8 mouse cellular contexts compared by ENCODE assay signal in the genomic region with DNA sequence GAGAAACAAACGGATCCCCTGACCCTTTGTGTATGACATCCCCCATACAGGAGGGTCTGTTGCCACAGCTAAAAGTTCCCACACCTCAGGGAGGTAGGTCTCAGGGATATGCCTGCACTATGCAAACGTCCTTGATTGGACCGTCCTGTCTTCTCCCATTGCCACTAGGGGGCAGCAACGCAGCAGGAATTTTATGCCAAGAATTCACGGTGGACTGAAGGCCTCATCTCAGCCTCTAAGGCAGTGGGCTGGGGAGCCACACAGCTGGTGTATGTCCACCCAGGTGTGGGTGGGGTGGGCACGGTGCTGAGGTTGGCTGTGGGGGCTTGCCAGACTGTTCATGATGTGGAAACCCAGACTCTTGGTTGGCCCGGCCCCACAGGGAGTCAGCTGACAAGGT. TPM values are rescaled to one million over a fixed set of nuclear protein-coding genes. Genes with fewer than 3 reads are reported as not detected.
A peak's percentile ranks its signal among the peaks of the same experiment; 100 is the strongest.
DNase-seq lines count a peak whose midpoint lies in the region; ATAC-seq lines count a peak whose summit lies in the region.

No protein-coding gene starts in this region.

- peak; percentile 55 for ATAC-seq in intestine, embryonic 14.5 days (replicated peaks; ENCODE audit: low FRiP score, low TSS enrichment, low read depth)
- ATAC-seq in megakaryocyte-erythroid progenitor cell, adult 5-6 weeks (replicated peaks; ENCODE audit: low FRiP score, low TSS enrichment, poor library complexity, severe bottlenecking) = peak; percentile 45

- H3K27me3 ChIP-seq in intestine, embryonic 14.5 days (replicated peaks; ENCODE audit: control insufficient read depth, insufficient read depth, low read length) = no peaks in the 10 kb centered on the region

- intact Hi-C loops in gastrocnemius, postnatal 36 days (cut with DNase I) = loop anchor here (1.0 kb wide), 1 partner anchor 83 kb away; no protein-coding TSS in a partner anchor
- intact Hi-C loops in left cerebral cortex, postnatal 10 days (cut with DNase I) = loop anchor here (2.0 kb wide), 1 partner anchor 84 kb away; no protein-coding TSS in a partner anchor

- no peak overlapping the region for H3K4me2 ChIP-seq in intestine, embryonic 14.5 days (ENCODE audit: low read length)

- H3K4me1 ChIP-seq in intestine, embryonic 14.5 days (replicated peaks; ENCODE audit: control insufficient read depth, insufficient read depth, low read length) = peaks cover 12% of the 10 kb centered on the region; the same call in 1 of the 2 replicates

- no peaks in the 10 kb centered on the region for H3K9me3 ChIP-seq in intestine, embryonic 14.5 days (ENCODE audit: control insufficient read depth, low read length)

- 11% methylated on average over 7 of the region's 7 CpGs for WGBS in intestine, embryonic 14.5 days

- no peak overlapping the region for H3K9ac ChIP-seq in intestine, embryonic 14.5 days (ENCODE audit: low read length)

- peak; percentile 89 to 97 for DNase-seq in adrenal gland, adult (ENCODE audit: inconsistent age in 2 of 2, low spot score in 1 of 2)
- DNase-seq in embryo, embryonic 10.5 days (ENCODE audit: low spot score) = peak; percentile 95
- peak; percentile 84 to 89 for DNase-seq in gastrocnemius, postnatal 36 days
- peak; percentile 98 for DNase-seq in intestine, embryonic 14.5 days (ENCODE audit: low spot score)
- peak; percentile 89 for DNase-seq in left cerebral cortex, postnatal 10 days (ENCODE audit: extremely low spot score in 1 of 2, low spot score in 2 of 2)
- DNase-seq in right cerebral cortex, postnatal 14 days = peak; percentile 95
- DNase-seq in urinary bladder, postnatal 25 days (ENCODE audit: low spot score) = peak; percentile 87

- H3K36me3 ChIP-seq in intestine, embryonic 14.5 days (ENCODE audit: control insufficient read depth, insufficient read depth, low read length) = peaks cover 27% of the 10 kb centered on the region

- no peak overlapping the region for H3K4me3 ChIP-seq in intestine, embryonic 14.5 days (ENCODE audit: low read depth, low read length)

- no peak overlapping the region for H3K27ac ChIP-seq in intestine, embryonic 14.5 days (ENCODE audit: low read depth)

RNA-seq across cellular contexts. Expression of gene Hip1r, which starts 27.4 kb away (rescaled TPM):
- 1 to 10 TPM; 7.2 to 8.1 TPM for total RNA-seq in gastrocnemius, postnatal 36 days (2021)
- 14.7 and 17.5 TPM in 2 replicates for polyA plus RNA-seq in intestine, embryonic 14.5 days (2014; fragmentation: Nextera tagmentation; extraction: Ambion mirVana)
- total RNA-seq in left cerebral cortex, postnatal 10 days (2021) = 10 to 100 TPM; 82.4 to 93.4 TPM
- 9.3 and 9.5 TPM in 2 replicates for total RNA-seq in megakaryocyte-erythroid progenitor cell, adult 5-6 weeks (2014; fragmentation: Nextera tagmentation)
- total RNA-seq in megakaryocyte-erythroid progenitor cell, adult 5-6 weeks (2017) = 13.7 and 30.9 TPM in 2 replicates

RNA-seq across cellular contexts. Expression of gene Vps37b, which starts 31.2 kb away (rescaled TPM):
- 1 to 10 TPM; 4.7 to 4.8 TPM for total RNA-seq in gastrocnemius, postnatal 36 days (2021)
- polyA plus RNA-seq in intestine, embryonic 14.5 days (2014; fragmentation: Nextera tagmentation; extraction: Ambion mirVana) = 26.4 and 27.7 TPM in 2 replicates
- total RNA-seq in left cerebral cortex, postnatal 10 days (2021) = 10 to 100 TPM; 42.5 to 42.6 TPM
- 20.8 and 34.3 TPM in 2 replicates for total RNA-seq in megakaryocyte-erythroid progenitor cell, adult 5-6 weeks (2014; fragmentation: Nextera tagmentation)
- total RNA-seq in megakaryocyte-erythroid progenitor cell, adult 5-6 weeks (2017) = 12.8 and 15.5 TPM in 2 replicates
